Mouse (Mus musculus): ENCODE measurements around the gene Spag8.
A peak's percentile ranks its signal among the peaks of the same experiment; 100 is the strongest.

Spag8 gene

GRCm38 (mm10) chr4:43652726-43653125, 668 bp downstream of the Spag8 start:
- DNase-seq (ENCODE audit: low read depth, low spot score) = no peak

DNA sequence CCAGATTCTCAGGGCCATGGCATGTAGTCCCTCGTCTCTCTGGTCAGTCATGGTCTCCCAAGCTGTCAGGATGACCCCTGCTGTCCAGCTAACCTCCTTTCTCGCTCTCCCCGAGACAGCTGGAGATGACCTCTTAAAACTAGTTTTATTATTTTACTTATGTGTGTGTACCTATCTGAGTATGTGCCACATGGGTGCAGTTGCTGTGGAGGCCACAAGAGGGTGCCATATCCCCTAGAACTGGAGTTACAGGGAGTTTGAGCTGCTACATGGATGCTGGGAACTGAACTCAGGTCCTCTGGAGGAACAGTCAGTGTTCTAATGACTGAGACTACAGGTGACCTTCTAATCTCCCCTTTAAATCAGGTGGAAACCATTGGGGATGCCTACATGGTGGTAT, 3.6 kb downstream of the Spag8 start:
- peak; percentile 50 for DNase-seq (ENCODE audit: low read depth, low spot score)

- DNase-seq (ENCODE audit: low read depth, low spot score) = no peak
Observed at GRCm38 (mm10) chr4:43640491-43640890, 12.9 kb downstream of the Spag8 start.

- no peak for DNase-seq (ENCODE audit: low read depth, low spot score)
Observed at GRCm38 (mm10) chr4:43640076-43640475, 13.3 kb downstream of the Spag8 start.

DNA sequence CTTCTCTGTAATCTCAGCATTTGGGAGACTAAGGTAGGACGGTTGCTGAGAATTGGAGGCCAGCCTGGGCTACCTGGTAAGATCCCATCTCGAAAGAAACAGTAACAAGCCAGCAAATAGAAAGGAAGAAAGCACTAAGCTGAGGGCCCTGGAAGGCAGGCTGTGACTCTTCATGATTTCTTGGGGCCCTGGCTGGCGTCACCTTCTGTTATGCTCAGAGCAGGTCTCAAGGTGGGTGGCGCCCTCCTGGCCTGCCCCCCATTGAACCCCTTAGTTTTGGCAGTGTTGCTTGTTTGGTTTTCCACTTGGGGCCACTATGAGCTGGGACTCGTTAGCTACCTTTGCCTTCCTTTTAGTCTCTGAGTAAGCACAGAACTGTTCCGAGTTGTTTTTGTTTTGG, 16.6 kb downstream of the Spag8 start:
- DNase-seq (ENCODE audit: low read depth, low spot score) = no peak

GRCm38 (mm10) chr4:43634621-43635374, 18.6 kb downstream of the Spag8 start:
- DNase-seq (ENCODE audit: low read depth, low spot score) = no peak

GRCm38 (mm10) chr4:43633736-43634135, 19.7 kb downstream of the Spag8 start:
- DNase-seq (ENCODE audit: low read depth, low spot score) = no peak

DNA sequence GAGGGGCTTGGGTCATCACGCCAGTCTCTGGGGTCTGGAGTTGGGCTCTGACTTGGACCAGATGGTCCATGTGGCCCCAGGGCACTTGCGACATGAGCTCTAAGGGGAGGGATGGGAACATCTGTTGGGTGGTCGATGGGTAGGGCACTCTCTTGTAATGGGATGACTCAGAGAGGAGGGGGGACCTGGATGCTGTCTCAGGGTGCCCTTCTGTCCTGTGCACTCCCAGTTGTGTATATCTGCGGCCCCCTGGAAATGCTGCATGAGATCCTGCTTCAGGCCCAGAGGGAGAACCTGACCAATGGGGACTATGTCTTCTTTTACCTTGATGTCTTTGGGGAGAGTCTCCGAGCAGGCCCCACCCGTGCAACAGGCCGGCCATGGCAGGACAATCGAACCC, 20.1 kb downstream of the Spag8 start:
- no peak for DNase-seq (ENCODE audit: low read depth, low spot score)

DNA sequence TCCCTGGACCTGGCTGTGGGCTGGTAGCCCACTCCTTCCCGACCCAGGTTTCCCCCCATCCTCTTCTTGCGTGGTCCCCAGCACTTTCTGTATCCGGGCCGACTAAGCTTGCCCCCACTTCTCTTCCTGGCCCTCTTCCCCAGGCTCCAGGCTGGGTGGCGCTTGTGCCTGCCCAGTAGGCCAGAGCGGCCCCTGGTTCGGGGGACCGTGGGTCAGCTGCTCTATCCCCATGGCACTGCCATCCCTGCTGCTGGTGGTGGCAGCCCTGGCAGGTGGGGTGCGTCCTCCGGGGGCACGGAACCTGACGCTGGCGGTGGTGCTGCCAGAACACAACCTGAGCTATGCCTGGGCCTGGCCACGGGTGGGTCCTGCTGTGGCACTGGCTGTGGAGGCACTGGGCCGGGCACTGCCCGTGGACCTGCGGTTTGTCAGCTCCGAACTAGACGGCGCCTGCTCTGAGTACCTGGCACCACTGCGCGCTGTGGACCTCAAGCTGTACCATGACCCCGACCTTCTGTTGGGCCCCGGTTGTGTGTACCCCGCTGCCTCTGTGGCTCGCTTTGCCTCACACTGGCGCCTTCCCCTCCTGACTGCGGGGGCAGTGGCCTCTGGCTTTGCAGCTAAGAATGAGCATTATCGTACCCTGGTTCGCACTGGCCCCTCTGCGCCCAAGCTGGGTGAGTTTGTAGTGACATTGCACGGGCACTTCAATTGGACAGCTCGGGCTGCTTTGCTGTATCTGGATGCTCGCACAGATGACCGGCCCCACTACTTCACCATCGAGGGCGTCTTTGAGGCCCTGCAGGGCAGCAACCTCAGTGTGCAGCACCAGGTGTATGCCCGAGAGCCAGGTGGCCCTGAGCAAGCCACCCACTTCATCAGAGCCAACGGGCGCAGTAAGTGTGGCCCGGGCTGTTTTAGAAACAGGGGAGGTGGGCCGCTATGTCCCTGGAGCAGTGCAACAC, 21.2 kb downstream of the Spag8 start:
- DNase-seq (ENCODE audit: low read depth, low spot score) = no peak

GRCm38 (mm10) chr4:43631046-43631955, 22.1 kb downstream of the Spag8 start, which contains the start of gene Npr2:
Gene Npr2, plus strand, starts transcription at chr4:43631935.
- no peak for DNase-seq (ENCODE audit: low read depth, low spot score)

DNA sequence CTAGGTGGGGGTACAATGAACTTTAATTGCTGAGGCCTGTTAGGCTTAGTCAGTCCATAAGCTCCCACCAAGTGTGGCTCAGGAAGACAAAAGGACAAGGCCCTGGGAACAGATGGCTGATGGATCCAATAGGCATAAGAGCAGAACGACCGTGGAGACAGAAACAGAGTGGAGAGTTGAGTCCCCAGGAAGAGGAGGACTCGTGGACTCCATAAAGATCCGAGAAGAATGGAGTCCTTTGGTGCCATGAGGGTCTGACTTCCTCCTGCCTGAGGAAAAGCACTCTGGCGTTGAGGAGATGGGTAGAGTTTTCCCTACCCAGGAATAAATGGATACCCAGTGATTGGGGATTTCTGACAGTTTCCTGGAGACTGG, 22.7 kb downstream of the Spag8 start:
- DNase-seq (ENCODE audit: low read depth, low spot score) = no peak

DNA sequence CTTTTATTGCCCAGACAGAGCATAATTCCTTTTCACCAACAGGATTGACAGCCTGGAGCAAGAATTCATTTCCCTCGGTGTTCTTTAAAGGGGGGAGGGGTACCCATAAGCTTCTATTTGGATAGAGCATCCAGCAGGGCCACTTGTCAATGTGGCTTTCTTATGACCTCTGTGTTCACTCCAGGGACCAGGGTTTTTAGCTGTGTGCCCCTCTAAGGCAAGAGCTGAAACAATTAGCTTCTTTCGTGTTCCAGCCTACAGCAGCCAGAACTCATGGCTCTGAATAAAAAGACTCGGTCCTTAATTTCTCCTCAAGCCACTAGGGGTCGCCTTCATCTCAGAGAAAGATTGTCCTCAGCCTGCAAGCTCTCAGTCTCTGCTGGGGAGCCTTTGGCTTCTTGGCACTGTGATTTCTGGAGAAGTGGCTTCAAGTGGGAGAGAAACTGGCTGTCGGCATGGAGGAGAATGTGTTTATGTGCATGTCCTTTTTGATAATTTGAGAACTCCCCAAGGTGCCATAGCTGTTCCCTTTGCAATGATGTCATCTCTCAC, 23.3 kb downstream of the Spag8 start:
- DNase-seq (ENCODE audit: low read depth, low spot score) = peak; percentile 84

DNA sequence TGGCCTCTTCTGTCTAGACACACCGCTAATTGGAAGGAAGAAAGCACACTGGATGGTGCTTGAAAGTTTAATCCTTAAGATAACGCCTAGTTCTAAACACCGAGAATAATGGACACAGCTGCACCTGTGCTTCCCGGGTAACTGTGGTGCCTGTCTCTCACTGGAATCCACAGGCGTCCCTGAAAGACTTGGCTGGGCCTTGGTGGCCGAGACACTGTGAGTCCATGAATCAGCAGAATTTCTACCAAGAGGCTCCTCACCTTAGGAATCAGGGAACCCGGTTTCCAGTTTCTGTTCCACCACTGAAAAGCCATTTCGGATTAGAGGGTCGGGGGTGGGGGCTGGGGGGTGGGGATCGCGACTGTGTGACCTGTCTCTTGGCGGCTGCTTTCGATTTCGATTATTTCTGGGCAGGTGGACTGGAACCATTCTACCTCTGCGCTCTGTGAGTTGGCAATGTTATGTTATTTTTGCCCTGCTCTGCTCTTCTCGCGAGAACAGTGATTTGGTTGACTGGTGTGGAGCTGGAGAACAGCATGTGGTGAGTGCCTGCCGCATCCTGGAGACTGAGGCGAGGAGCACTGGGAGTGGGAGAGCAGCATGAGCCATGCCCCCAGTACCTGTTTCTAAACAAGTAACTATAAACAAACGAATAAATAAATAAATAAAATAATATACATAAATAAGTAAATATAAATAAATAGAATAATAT, 24.1 kb downstream of the Spag8 start:
- peak; percentile 55 for DNase-seq (ENCODE audit: low read depth, low spot score)

- no peak for DNase-seq (ENCODE audit: low read depth, low spot score)
Observed at GRCm38 (mm10) chr4:43620146-43620778, 33.1 kb downstream of the Spag8 start.

DNA sequence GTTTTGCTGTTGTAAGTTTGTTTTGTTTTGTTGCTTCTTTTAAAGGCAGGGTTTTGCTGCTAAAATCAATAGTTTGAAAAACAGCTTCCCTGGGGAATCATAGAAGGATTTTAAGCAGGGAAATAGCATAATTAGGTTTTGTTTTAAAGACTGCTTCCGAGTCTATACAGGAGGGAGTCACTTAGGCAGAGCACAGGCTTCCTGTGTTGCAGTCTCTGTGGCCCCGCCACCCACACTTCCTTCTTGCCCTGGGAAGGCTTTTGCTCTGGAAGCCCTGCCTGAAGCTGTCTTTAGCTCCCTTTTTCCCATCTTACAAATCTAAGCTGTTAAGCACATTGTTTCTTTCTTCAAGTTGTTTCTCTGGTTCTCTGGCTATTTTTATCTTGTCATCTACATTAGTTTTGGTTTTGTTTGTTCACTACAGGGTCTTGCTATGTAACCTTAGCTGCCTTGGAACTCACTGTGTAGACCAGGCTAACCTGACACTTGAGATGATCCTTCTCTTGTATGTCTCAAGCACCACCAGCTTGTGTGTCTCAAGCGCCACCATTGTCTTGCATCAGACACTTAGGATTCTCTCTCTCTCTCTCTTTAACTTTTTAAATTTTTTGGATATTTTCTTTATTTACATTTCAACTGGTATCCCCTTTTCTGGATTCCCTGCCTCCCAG, 40.2 kb downstream of the Spag8 start:
- DNase-seq (ENCODE audit: low read depth, low spot score) = no peak

GRCm38 (mm10) chr4:43612534-43612933, 40.9 kb downstream of the Spag8 start:
- no peak for DNase-seq (ENCODE audit: low read depth, low spot score)

DNA sequence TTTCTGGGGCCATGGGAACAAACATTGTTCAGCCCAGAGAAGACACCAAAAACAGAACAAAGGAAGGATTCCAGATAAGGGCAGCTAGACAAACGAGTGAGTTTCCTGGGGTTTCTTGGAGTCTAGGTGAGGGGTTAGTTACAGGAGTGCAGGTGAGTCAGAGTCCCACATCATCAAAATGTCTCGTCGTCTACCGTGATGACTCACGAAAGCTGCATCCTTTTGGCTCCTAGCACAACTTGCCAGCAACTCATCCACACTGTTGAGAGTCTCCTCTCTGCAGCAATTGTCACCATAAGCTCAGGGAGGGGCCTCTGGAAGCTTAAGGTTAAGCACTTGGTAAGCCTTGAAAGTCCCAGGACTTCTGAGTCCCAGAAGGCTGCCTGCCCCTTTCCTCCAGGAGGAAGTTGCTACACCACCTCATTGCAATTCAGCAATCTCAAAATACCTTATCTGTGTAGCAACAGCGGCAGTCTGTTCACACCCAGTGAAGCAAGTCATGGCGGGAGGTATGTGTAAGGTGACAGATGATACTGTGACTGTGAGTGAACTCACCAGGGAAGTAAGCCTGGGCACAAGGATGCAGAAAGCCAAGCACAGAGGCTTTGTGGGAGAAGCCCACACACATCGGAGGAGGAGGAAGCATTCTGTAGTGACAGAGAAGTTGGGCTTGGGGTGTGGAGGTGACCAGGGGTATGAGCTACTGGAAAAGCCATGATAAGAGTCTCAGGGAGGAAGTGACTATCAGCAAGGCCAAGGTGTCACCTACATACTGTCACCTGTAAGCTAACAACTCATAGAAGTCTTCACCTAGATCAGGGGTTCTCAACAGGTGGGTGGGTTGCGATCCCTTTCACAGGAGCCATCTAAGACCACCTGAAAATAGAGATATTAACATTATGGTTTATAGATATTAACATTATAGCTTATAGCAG, 48.4 kb downstream of the Spag8 start:
- DNase-seq (ENCODE audit: low read depth, low spot score) = no peak

- DNase-seq (ENCODE audit: low read depth, low spot score) = no peak
Observed at GRCm38 (mm10) chr4:43604099-43604498, 49.3 kb downstream of the Spag8 start.

Measured in ES-CJ7 (cell line).